Mouse (Mus musculus) neural tube, embryonic 15.5 days (tissue): ENCODE data around the gene Zc3hc1. TPM values are rescaled to one million over a fixed set of nuclear protein-coding genes. Genes with fewer than 3 reads are reported as not detected.

Experiments used
- ATAC-seq: fragments of 200-750 bp; cut with Nextera tagmentation; 2 replicates; pipeline ENCODE4 v1.8.0; 2017; ENCODE audit warnings: mild to moderate bottlenecking, moderate TSS enrichment, moderate library complexity; ENCODE audit not compliant: low FRiP score
- H3K27ac ChIP-seq: fragments of 300-500 bp; sonication (generic); replicated peaks from 2 replicates; pipeline ENCODE4 v1.5.1; 2015; ENCODE audit warnings: mild to moderate bottlenecking, inconsistent platforms
- H3K27me3 ChIP-seq: fragments of 300-500 bp; sonication (generic); replicated peaks from 2 replicates; pipeline ENCODE4 v1.6.1; 2015; ENCODE audit warnings: inconsistent platforms
- H3K36me3 ChIP-seq: fragments of 300-500 bp; sonication (generic); 2 replicates; pipeline ENCODE4 v1.6.1; 2015; ENCODE audit warnings: inconsistent platforms
- H3K4me1 ChIP-seq: fragments of 300-500 bp; sonication (generic); 2 replicates; pipeline ENCODE4 v1.6.1; 2015; ENCODE audit warnings: inconsistent platforms
- H3K4me2 ChIP-seq: fragments of 300-500 bp; sonication (generic); 2 replicates; pipeline ENCODE4 v1.6.1; 2015; ENCODE audit warnings: inconsistent platforms, mild to moderate bottlenecking, moderate library complexity
- H3K4me3 ChIP-seq: fragments of 300-500 bp; sonication (generic); replicated peaks from 2 replicates; pipeline ENCODE4 v1.5.1; 2015; ENCODE audit warnings: mild to moderate bottlenecking, inconsistent platforms
- H3K9ac ChIP-seq: fragments of 300-500 bp; sonication (generic); replicated peaks from 2 replicates; pipeline ENCODE4 v1.6.1; 2015; ENCODE audit warnings: mild to moderate bottlenecking, inconsistent platforms
- H3K9me3 ChIP-seq: fragments of 300-500 bp; sonication (generic); replicated peaks from 2 replicates; pipeline ENCODE4 v1.6.1; 2016; ENCODE audit warnings: inconsistent platforms
- WGBS: fragments of 180-500 bp; shearing (Covaris S2); methylation state at CpG from one replicate; pipeline ENCODE4 v1.1.7; 2015; ENCODE audit warnings: mixed read lengths; 5-methylcytosine and 5-hydroxymethylcytosine counted together
- polyA plus RNA-seq: library from polyadenylated mRNA; unstranded; fragments of >200 nt; fragmentation: Nextera tagmentation; extraction: Ambion mirVana; gene quantifications from 2 replicates; pipeline ENCODE4 v1.2.1, GENCODE M21; 2015

Gene Zc3hc1
- polyA plus RNA-seq, result 56.2 and 59.2 TPM in 2 replicates

DNA sequence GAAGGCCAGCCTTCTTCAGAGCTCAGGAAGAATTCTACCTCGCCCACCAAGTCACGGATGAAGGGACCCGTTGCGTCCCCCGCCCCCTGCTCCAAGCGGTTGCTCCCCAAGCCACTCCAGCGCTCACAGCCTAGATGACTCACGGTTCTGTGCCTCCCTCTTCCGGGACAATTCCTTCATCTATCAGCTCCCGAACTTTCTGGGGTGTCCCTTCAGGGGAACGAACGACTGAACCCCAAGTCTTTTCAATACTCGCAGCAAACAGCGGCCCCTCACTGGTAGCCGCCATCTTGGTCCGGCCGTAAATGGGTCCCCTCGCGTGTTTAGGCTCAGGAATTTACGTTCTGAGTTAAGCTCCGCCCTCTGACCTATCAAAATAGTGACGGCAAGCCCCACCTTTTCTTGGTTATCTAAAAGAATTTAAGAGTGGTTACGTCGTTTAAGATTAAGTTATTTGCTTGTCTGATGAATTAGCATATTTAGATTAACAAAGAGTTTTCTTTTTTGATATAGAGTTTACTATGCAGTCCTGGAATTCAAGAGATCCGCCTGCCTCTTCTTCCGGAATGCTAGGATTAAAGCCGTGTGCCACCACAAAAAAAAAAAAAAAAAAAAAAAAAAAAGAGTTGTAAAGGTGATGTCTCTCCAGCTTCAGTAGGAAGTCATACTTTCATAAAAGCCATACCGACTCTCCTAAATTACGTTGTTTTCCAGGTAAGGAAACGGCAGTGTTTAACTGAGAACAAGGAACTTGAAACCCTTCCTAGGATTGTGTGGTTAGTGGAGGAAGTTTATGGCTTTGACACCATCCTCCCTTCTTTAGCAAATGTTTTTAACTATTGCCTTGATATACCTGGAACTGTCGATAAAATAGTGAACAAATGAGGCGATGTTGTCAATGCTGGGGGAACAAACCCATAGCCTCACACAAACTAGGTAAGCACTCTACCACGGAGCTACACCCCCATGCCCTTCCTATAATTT, at the start of gene Zc3hc1:
Zc3hc1 (minus strand) TSS at position 315 of the 984 bp plus-strand sequence.
- WGBS, result 17% methylated on average over 33 of the region's 33 CpGs
- Histone ChIP-seq H3K4me1 (peaks cover 9% of the 10 kb centered on the region), H3K9me3 (no peaks in the 10 kb centered on the region), H3K27ac (peak within 1 kb of the TSS; percentile 76), H3K9ac (peak within 1 kb of the TSS; percentile 75), H3K4me2 (peak within 1 kb of the TSS; percentile 54), H3K36me3 (peaks cover 9% of the 10 kb centered on the region), H3K27me3 (no peaks in the 10 kb centered on the region), H3K4me3 (peak within 1 kb of the TSS; percentile 81)
- ATAC-seq, result peak; percentile 87

- WGBS, result 92% methylated on average over 10 of the region's 10 CpGs
- Histone ChIP-seq H3K4me2 (no peak overlapping the region), H3K4me1 (no peaks in the 10 kb centered on the region), H3K27ac (no peak overlapping the region), H3K4me3 (no peak overlapping the region), H3K9me3 (no peaks in the 10 kb centered on the region), H3K36me3 (peaks cover 33% of the 10 kb centered on the region), H3K9ac (no peak overlapping the region), H3K27me3 (no peaks in the 10 kb centered on the region)
- no peak for ATAC-seq
Measured at GRCm38 (mm10) chr6:30439576-30439975, 48.7 kb upstream of the Zc3hc1 start.

- H3K27ac ChIP-seq, result no peak overlapping the region
- peaks cover 12% of the 10 kb centered on the region; the same call in 1 of the 2 replicates for H3K36me3 ChIP-seq
- H3K4me3 ChIP-seq, result no peak overlapping the region
- H3K9ac ChIP-seq, result no peak overlapping the region
- H3K4me1 ChIP-seq, result peaks cover 2% of the 10 kb centered on the region; the same call in 1 of the 2 replicates
- ATAC-seq, result no peak
- no peaks in the 10 kb centered on the region for H3K9me3 ChIP-seq
- no peaks in the 10 kb centered on the region for H3K27me3 ChIP-seq
- H3K4me2 ChIP-seq, result no peak overlapping the region
- WGBS, result 69% methylated on average over 3 of the region's 3 CpGs
Measured at GRCm38 (mm10) chr6:30437054-30437453, 46.2 kb upstream of the Zc3hc1 start.

- Histone ChIP-seq H3K4me1 (peaks cover 2% of the 10 kb centered on the region; the same call in 1 of the 2 replicates), H3K4me2 (no peak overlapping the region), H3K9ac (no peak overlapping the region), H3K27ac (no peak overlapping the region), H3K27me3 (no peaks in the 10 kb centered on the region), H3K9me3 (no peaks in the 10 kb centered on the region), H3K36me3 (peaks cover 6% of the 10 kb centered on the region; the same call in 1 of the 2 replicates), H3K4me3 (no peak overlapping the region)
- ATAC-seq, result no peak
- 92% methylated on average over 3 of the region's 3 CpGs for WGBS
Measured at GRCm38 (mm10) chr6:30436476-30436875, 45.6 kb upstream of the Zc3hc1 start.

GRCm38 (mm10) chr6:30432461-30433192, 41.8 kb upstream of the Zc3hc1 start:
- Histone ChIP-seq H3K9ac (no peak overlapping the region), H3K4me1 (peaks cover 2% of the 10 kb centered on the region; the same call in 1 of the 2 replicates), H3K9me3 (no peaks in the 10 kb centered on the region), H3K36me3 (no peaks in the 10 kb centered on the region), H3K4me2 (no peak overlapping the region), H3K27ac (no peak overlapping the region), H3K4me3 (no peak overlapping the region), H3K27me3 (no peaks in the 10 kb centered on the region)
- WGBS, result 78% methylated on average over 3 of the region's 3 CpGs
- ATAC-seq, result no peak

GRCm38 (mm10) chr6:30416801-30417200, 26.0 kb upstream of the Zc3hc1 start:
- no peak for ATAC-seq
- no peaks in the 10 kb centered on the region for H3K4me1 ChIP-seq
- H3K27ac ChIP-seq, result no peak overlapping the region
- H3K27me3 ChIP-seq, result no peaks in the 10 kb centered on the region
- no peak overlapping the region for H3K9ac ChIP-seq
- H3K9me3 ChIP-seq, result no peaks in the 10 kb centered on the region
- peaks cover 8% of the 10 kb centered on the region; the same call in 1 of the 2 replicates for H3K36me3 ChIP-seq
- no peak overlapping the region for H3K4me3 ChIP-seq
- no peak overlapping the region for H3K4me2 ChIP-seq
- 89% methylated on average over 7 of the region's 7 CpGs for WGBS

DNA sequence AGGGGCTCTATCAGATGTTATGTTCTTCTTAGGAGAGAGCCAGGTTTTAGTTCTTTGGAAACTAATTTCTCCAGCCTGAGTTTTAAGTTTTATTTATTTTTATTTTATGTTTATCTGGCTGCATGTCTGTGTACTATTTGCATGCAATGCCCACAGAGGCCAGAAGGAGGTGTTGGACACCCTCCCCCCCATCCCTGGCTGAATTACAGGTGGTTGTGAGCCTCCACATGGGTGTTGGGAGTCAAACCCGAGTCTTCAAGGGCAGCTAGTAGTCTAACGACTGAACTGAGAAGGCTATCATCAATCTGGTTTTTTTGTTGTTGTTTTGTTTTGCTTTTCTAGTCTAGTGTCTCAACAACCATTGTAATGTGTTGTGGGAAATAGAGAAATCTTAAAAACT, 25.3 kb upstream of the Zc3hc1 start:
- Histone ChIP-seq H3K4me2 (no peak overlapping the region), H3K27me3 (no peaks in the 10 kb centered on the region), H3K4me1 (no peaks in the 10 kb centered on the region), H3K9ac (no peak overlapping the region), H3K27ac (no peak overlapping the region), H3K9me3 (no peaks in the 10 kb centered on the region), H3K36me3 (0 out of 2 replicates have a peak, but pooled peaks cover 3% of the 10 kb centered on the region), H3K4me3 (no peak overlapping the region)
- 90% methylated on average over 2 of the region's 2 CpGs for WGBS
- ATAC-seq, result no peak

GRCm38 (mm10) chr6:30411311-30411710, 20.5 kb upstream of the Zc3hc1 start:
- Histone ChIP-seq H3K4me2 (no peak overlapping the region), H3K36me3 (no peaks in the 10 kb centered on the region), H3K4me1 (no peaks in the 10 kb centered on the region; the same call in 1 of the 2 replicates), H3K4me3 (no peak overlapping the region), H3K9me3 (no peaks in the 10 kb centered on the region), H3K27me3 (no peaks in the 10 kb centered on the region), H3K9ac (no peak overlapping the region), H3K27ac (no peak overlapping the region)
- no peak for ATAC-seq
- WGBS, result 76% methylated on average over 4 of the region's 4 CpGs

DNA sequence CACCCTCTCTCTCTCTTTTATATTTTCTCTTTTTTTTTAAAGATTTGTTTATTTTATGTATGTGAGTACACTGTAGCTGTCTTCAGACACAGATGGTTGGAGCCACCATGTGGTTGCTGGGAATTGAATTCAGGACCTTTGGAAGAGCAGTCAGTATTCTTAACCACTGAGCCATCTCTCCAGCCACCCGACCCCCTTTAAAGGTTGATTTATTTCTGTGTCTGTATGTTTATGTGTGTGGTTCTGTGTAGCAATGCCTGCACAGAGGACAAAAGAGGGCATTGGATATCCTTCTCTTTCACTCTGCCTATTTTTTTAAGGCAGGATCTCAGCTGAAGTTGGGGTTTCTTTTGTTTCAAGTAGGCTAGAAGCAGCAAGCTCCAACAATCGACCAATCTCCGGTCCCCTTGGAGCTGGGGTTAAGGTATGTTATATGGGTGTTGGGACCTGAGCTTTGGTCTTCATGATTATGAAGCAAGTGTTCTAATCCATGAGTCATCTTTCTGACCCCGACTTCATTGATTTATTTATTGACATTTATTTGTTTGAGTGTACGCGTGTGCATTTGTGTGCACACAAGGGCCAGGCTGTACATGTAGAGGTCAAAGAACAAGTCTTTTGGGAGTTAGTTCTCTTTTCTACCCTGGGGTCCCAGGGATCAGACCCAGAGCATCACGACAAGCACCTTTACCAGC, 18.7 kb upstream of the Zc3hc1 start:
- WGBS, result 80% methylated on average over 7 of the region's 7 CpGs
- no peaks in the 10 kb centered on the region for H3K9me3 ChIP-seq
- no peak overlapping the region for H3K4me2 ChIP-seq
- no peak for ATAC-seq
- H3K27me3 ChIP-seq, result no peaks in the 10 kb centered on the region
- peaks cover 7% of the 10 kb centered on the region for H3K4me1 ChIP-seq
- H3K36me3 ChIP-seq, result no peaks in the 10 kb centered on the region
- H3K4me3 ChIP-seq, result no peak overlapping the region
- no peak overlapping the region for H3K27ac ChIP-seq
- H3K9ac ChIP-seq, result no peak overlapping the region

- no peaks in the 10 kb centered on the region for H3K9me3 ChIP-seq
- ATAC-seq, result no peak
Measured at GRCm38 (mm10) chr6:30408276-30408675, 17.4 kb upstream of the Zc3hc1 start.

DNA sequence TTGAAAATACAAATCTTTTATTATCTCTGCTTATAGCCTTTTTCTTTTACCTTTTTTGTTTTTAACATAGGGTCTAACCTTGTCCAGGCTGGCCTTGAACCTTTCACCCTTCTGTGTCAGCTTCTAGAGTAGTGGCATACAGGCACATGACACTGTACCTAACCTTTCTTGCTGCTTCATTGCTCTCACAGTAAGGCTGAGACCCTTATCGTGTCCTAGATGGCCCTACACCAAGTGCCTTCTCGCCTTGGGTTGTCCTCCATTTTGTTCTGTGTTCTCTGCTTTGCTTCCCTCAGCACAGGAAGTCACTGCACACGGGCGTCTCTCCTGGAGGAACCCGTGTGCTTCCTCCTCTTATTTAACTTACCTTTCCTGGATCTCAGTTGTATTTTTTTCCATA, 13.8 kb upstream of the Zc3hc1 start:
- no peaks in the 10 kb centered on the region for H3K9me3 ChIP-seq
- no peak for ATAC-seq
- no peak overlapping the region for H3K4me3 ChIP-seq
- peak overlapping the region; percentile 1; the same call in 1 of the 2 replicates for H3K9ac ChIP-seq
- peak overlapping the region; percentile 60 for H3K4me2 ChIP-seq
- no peak overlapping the region for H3K27ac ChIP-seq
- no peaks in the 10 kb centered on the region for H3K36me3 ChIP-seq
- peaks cover 19% of the 10 kb centered on the region for H3K4me1 ChIP-seq
- 87% methylated on average over 5 of the region's 5 CpGs for WGBS
- no peaks in the 10 kb centered on the region for H3K27me3 ChIP-seq

More at GRCm38 (mm10) chr6:30408276-30408675, 17.4 kb upstream of the Zc3hc1 start:
- Histone ChIP-seq H3K36me3 (no peaks in the 10 kb centered on the region), H3K4me3 (no peak overlapping the region), H3K9ac (no peak overlapping the region), H3K27ac (no peak overlapping the region), H3K27me3 (no peaks in the 10 kb centered on the region), H3K4me1 (peaks cover 12% of the 10 kb centered on the region), H3K4me2 (no peak overlapping the region)
- 91% methylated on average over 4 of the region's 4 CpGs for WGBS
